In genomic region chr10:82782472-82782871, GRCm38 (mm10) we compare ENCODE assay signal across 21 mouse cellular contexts. TPM values are rescaled to one million over a fixed set of nuclear protein-coding genes. Genes with fewer than 3 reads are reported as not detected.
DNase-seq lines count a peak whose midpoint lies in the region; ATAC-seq and TF ChIP-seq lines count a peak whose summit lies in the region.
"Had no signal": no experiment of that assay in that cellular context is flagged by ENCODE, and none has a peak within 500 bp of the region (broad histone marks: within the 10 kb centered on the region; RNA-seq: fewer than 3 reads in every experiment).

No protein-coding gene starts in this region.

- no peak for TF ChIP-seq EP300 in lung, postnatal 0 days (IDR thresholded peaks at IDR 0.05)

- H3K27me3 ChIP-seq in lung, postnatal 0 days (replicated peaks; ENCODE audit: insufficient read depth, low read length) = no peaks in the 10 kb centered on the region
- H3K27me3 ChIP-seq in intestine, embryonic 14.5 days (replicated peaks; ENCODE audit: control insufficient read depth, insufficient read depth, low read length) = no peaks in the 10 kb centered on the region
- no peaks in the 10 kb centered on the region for H3K27me3 ChIP-seq in liver, embryonic 16.5 days (ENCODE audit: control insufficient read depth, insufficient read depth, low read depth, low read length)
- no peaks in the 10 kb centered on the region for H3K27me3 ChIP-seq in hindbrain, embryonic 14.5 days (ENCODE audit: control insufficient read depth, insufficient read depth, low read length)
- H3K27me3 ChIP-seq: forebrain, embryonic 15.5 days; hindbrain, embryonic 13.5 days; limb, embryonic 15.5 days; neural tube, embryonic 15.5 days had no signal

- 10% methylated on average over 2 of the region's 2 CpGs for WGBS in lung, postnatal 0 days
- WGBS in intestine, embryonic 14.5 days = 21% methylated on average over 2 of the region's 2 CpGs
- WGBS in liver, embryonic 16.5 days (ENCODE audit: insufficient replicate concordance) = 17% methylated on average over 2 of the region's 2 CpGs
- 43% methylated on average over 2 of the region's 2 CpGs for WGBS in hindbrain, embryonic 14.5 days

- no peaks in the 10 kb centered on the region for H3K9me3 ChIP-seq in lung, postnatal 0 days (ENCODE audit: low read length)
- H3K9me3 ChIP-seq in intestine, embryonic 14.5 days (ENCODE audit: control insufficient read depth, low read length) = no peaks in the 10 kb centered on the region
- H3K9me3 ChIP-seq in liver, embryonic 16.5 days (replicated peaks; ENCODE audit: control insufficient read depth, low read length) = no peaks in the 10 kb centered on the region
- H3K9me3 ChIP-seq in hindbrain, embryonic 14.5 days (ENCODE audit: control insufficient read depth, low read length) = no peaks in the 10 kb centered on the region
- H3K9me3 ChIP-seq: forebrain, embryonic 15.5 days; hindbrain, embryonic 13.5 days; limb, embryonic 15.5 days; neural tube, embryonic 15.5 days had no signal

- no peak for DNase-seq in lung, postnatal 0 days (ENCODE audit: low spot score)
- DNase-seq in lung, postnatal 25 days (ENCODE audit: low spot score) = no peak
- DNase-seq in intestine, embryonic 14.5 days (ENCODE audit: low spot score) = no peak
- no peak for DNase-seq in adrenal gland, postnatal 14 days
- DNase-seq in cerebellum, postnatal 10 days = no peak
- no peak for DNase-seq in hindbrain, embryonic 14.5 days (ENCODE audit: low spot score)
- DNase-seq: adrenal gland, adult 2 months; cerebellum, postnatal 14 days; embryo, embryonic 11 days; heart, postnatal 10 days; kidney, adult 11 months; kidney, postnatal 36 days; lung, postnatal 4 days; spleen, adult 18-20 months had no signal

- H3K36me3 ChIP-seq in lung, postnatal 0 days (ENCODE audit: insufficient read depth, low read length) = no peaks in the 10 kb centered on the region
- H3K36me3 ChIP-seq in intestine, embryonic 14.5 days (ENCODE audit: control insufficient read depth, insufficient read depth, low read length) = no peaks in the 10 kb centered on the region
- no peaks in the 10 kb centered on the region for H3K36me3 ChIP-seq in liver, embryonic 16.5 days (ENCODE audit: control insufficient read depth, insufficient read depth)
- H3K36me3 ChIP-seq in hindbrain, embryonic 14.5 days (replicated peaks; ENCODE audit: control insufficient read depth, insufficient read depth) = no peaks in the 10 kb centered on the region
- H3K36me3 ChIP-seq: forebrain, embryonic 15.5 days; hindbrain, embryonic 13.5 days; limb, embryonic 15.5 days; neural tube, embryonic 15.5 days had no signal

- no peak overlapping the region for H3K27ac ChIP-seq in lung, postnatal 0 days (ENCODE audit: low read length)
- no peak overlapping the region for H3K27ac ChIP-seq in intestine, embryonic 14.5 days (ENCODE audit: low read depth)
- no peak overlapping the region for H3K27ac ChIP-seq in liver, embryonic 16.5 days (ENCODE audit: low read length)
- no peak overlapping the region for H3K27ac ChIP-seq in hindbrain, embryonic 14.5 days
- H3K27ac ChIP-seq: forebrain, embryonic 15.5 days; hindbrain, embryonic 13.5 days; limb, embryonic 15.5 days; neural tube, embryonic 15.5 days had no signal

- no peak overlapping the region for H3K4me3 ChIP-seq in lung, postnatal 0 days (ENCODE audit: low read depth, low read length)
- no peak overlapping the region for H3K4me3 ChIP-seq in intestine, embryonic 14.5 days (ENCODE audit: low read depth, low read length)
- no peak overlapping the region for H3K4me3 ChIP-seq in liver, embryonic 16.5 days (ENCODE audit: low read depth, low read length)
- no peak overlapping the region for H3K4me3 ChIP-seq in hindbrain, embryonic 14.5 days (replicated peaks; ENCODE audit: low read length)
- H3K4me3 ChIP-seq: forebrain, embryonic 15.5 days; hindbrain, embryonic 13.5 days; limb, embryonic 15.5 days; neural tube, embryonic 15.5 days had no signal

- no peaks in the 10 kb centered on the region for H3K4me1 ChIP-seq in lung, postnatal 0 days (ENCODE audit: insufficient read depth, low read depth, low read length)
- H3K4me1 ChIP-seq in intestine, embryonic 14.5 days (replicated peaks; ENCODE audit: control insufficient read depth, insufficient read depth, low read length) = no peaks in the 10 kb centered on the region
- peaks cover 14% of the 10 kb centered on the region for H3K4me1 ChIP-seq in liver, embryonic 16.5 days (ENCODE audit: control insufficient read depth, low read depth, low read length)
- 0 out of 2 replicates have a peak, but pooled peaks cover 3% of the 10 kb centered on the region for H3K4me1 ChIP-seq in hindbrain, embryonic 14.5 days (replicated peaks; ENCODE audit: control insufficient read depth, insufficient read depth, low read length)
- H3K4me1 ChIP-seq: forebrain, embryonic 15.5 days had no signal

- no peak overlapping the region for H3K9ac ChIP-seq in lung, postnatal 0 days (replicated peaks; ENCODE audit: low read depth)
- no peak overlapping the region for H3K9ac ChIP-seq in intestine, embryonic 14.5 days (ENCODE audit: low read length)
- no peak overlapping the region for H3K9ac ChIP-seq in liver, embryonic 16.5 days (ENCODE audit: low read depth, low read length)
- no peak overlapping the region for H3K9ac ChIP-seq in hindbrain, embryonic 14.5 days
- H3K9ac ChIP-seq: forebrain, embryonic 15.5 days; hindbrain, embryonic 13.5 days; limb, embryonic 15.5 days; neural tube, embryonic 15.5 days had no signal

- no peak for ATAC-seq in lung, postnatal 0 days
- ATAC-seq in intestine, embryonic 14.5 days (replicated peaks; ENCODE audit: low FRiP score, low TSS enrichment, low read depth) = peak; percentile 73
- ATAC-seq in liver, embryonic 16.5 days (ENCODE audit: low read depth) = peak; percentile 65
- no peak for ATAC-seq in hindbrain, embryonic 14.5 days (ENCODE audit: low FRiP score)
- ATAC-seq: forebrain, embryonic 15.5 days; midbrain, embryonic 16.5 days had no signal

- TF ChIP-seq CTCF in lung, postnatal 0 days (IDR thresholded peaks at IDR 0.05) = peak; percentile 14; the same call in 1 of the 2 replicates

- no peak overlapping the region for H3K4me2 ChIP-seq in lung, postnatal 0 days (replicated peaks; ENCODE audit: low read depth, low read length)
- no peak overlapping the region for H3K4me2 ChIP-seq in intestine, embryonic 14.5 days (ENCODE audit: low read length)
- no peak overlapping the region for H3K4me2 ChIP-seq in liver, embryonic 16.5 days (ENCODE audit: low read depth, low read length)
- H3K4me2 ChIP-seq in hindbrain, embryonic 14.5 days (replicated peaks) = no peak overlapping the region
- H3K4me2 ChIP-seq: forebrain, embryonic 15.5 days; heart, embryonic 11.5 days; hindbrain, embryonic 13.5 days; limb, embryonic 15.5 days; neural tube, embryonic 15.5 days had no signal

RNA-seq across cellular contexts. Expression of gene Nfyb, which starts 18.5 kb away (rescaled TPM):
- 21.5 and 28.2 TPM in 2 replicates for polyA plus RNA-seq in lung, postnatal 0 days (2015; fragmentation: Nextera tagmentation; extraction: Ambion mirVana)
- polyA plus RNA-seq in intestine, embryonic 14.5 days (2014; fragmentation: Nextera tagmentation; extraction: Ambion mirVana) = 42.8 and 42.9 TPM in 2 replicates
- polyA plus RNA-seq in liver, embryonic 16.5 days (2015; fragmentation: Nextera tagmentation; extraction: Ambion mirVana) = 29.4 and 34.5 TPM in 2 replicates
- total RNA-seq in adrenal gland, postnatal 14 days (2021) = 20.3 and 25.2 TPM in 2 replicates
- polyA plus RNA-seq in hindbrain, embryonic 14.5 days (2014; fragmentation: Nextera tagmentation; extraction: Ambion mirVana) = 36.4 and 43.5 TPM in 2 replicates

RNA-seq across cellular contexts. Expression of gene Txnrd1, which starts 51.3 kb away (rescaled TPM):
- 34.6 and 40.0 TPM in 2 replicates for polyA plus RNA-seq in lung, postnatal 0 days (2015; fragmentation: Nextera tagmentation; extraction: Ambion mirVana)
- 124 and 128 TPM in 2 replicates for polyA plus RNA-seq in intestine, embryonic 14.5 days (2014; fragmentation: Nextera tagmentation; extraction: Ambion mirVana)
- polyA plus RNA-seq in liver, embryonic 16.5 days (2015; fragmentation: Nextera tagmentation; extraction: Ambion mirVana) = 44.1 and 46.1 TPM in 2 replicates
- total RNA-seq in adrenal gland, postnatal 14 days (2021) = 106 and 115 TPM in 2 replicates
- polyA plus RNA-seq in hindbrain, embryonic 14.5 days (2014; fragmentation: Nextera tagmentation; extraction: Ambion mirVana) = 124 and 126 TPM in 2 replicates

Comparison
In these comparisons a context has a peak if more than half of its experiments do, and no peak if none do; other contexts are left out.
1. ATAC-seq: peak in intestine, embryonic 14.5 days (single experiment) and liver, embryonic 16.5 days (single experiment); none in lung, postnatal 0 days (single experiment) and hindbrain, embryonic 14.5 days (single experiment).